Mouse (Mus musculus) limb, embryonic 14.5 days (tissue): ENCODE measurements around the gene Myrfl. TPM values are rescaled to one million over a fixed set of nuclear protein-coding genes. Genes with fewer than 3 reads are reported as not detected.

Experiments used
- ATAC-seq: fragments of 200-750 bp; cut with Nextera tagmentation; 2 replicates; pipeline ENCODE4 v1.8.0; 2017; ENCODE audit warnings: low read depth, moderate number of reproducible peaks, moderate TSS enrichment; ENCODE audit not compliant: low FRiP score
- DNase-seq: peaks from one replicate; pipeline ENCODE4 v3.0.0-alpha.2; 2015; ENCODE audit warnings: low spot score
- H3K27ac ChIP-seq: fragments of 300-500 bp; sonication (generic); replicated peaks from 2 replicates; pipeline ENCODE4 v1.5.1; 2014; ENCODE audit warnings: low read depth, mild to moderate bottlenecking, low read length, moderate library complexity, mixed read lengths
- H3K27me3 ChIP-seq: fragments of 300-500 bp; sonication (generic); 2 replicates; pipeline ENCODE4 v1.6.1; 2014; ENCODE audit warnings: low read length, mixed read lengths; ENCODE audit not compliant: control insufficient read depth, insufficient read depth
- H3K36me3 ChIP-seq: fragments of 300-500 bp; sonication (generic); 2 replicates; pipeline ENCODE4 v1.6.1; 2014; ENCODE audit warnings: mild to moderate bottlenecking, low read length, moderate library complexity, mixed read lengths; ENCODE audit not compliant: control insufficient read depth, insufficient read depth
- H3K4me1 ChIP-seq: fragments of 300-500 bp; sonication (generic); 2 replicates; pipeline ENCODE4 v1.6.1; 2014; ENCODE audit warnings: antibody characterized with exemption, low read length, mixed read lengths; ENCODE audit not compliant: control insufficient read depth, insufficient read depth
- H3K4me2 ChIP-seq: fragments of 300-500 bp; sonication (generic); replicated peaks from 2 replicates; pipeline ENCODE4 v1.6.1; 2014; ENCODE audit warnings: low read depth, mild to moderate bottlenecking, low read length, moderate library complexity; ENCODE audit not compliant: severe bottlenecking
- H3K4me3 ChIP-seq: fragments of 300-500 bp; sonication (generic); replicated peaks from 2 replicates; pipeline ENCODE4 v1.5.1; 2014; ENCODE audit warnings: low read length
- H3K9ac ChIP-seq: fragments of 300-500 bp; sonication (generic); 2 replicates; pipeline ENCODE4 v1.6.1; 2014; ENCODE audit warnings: mild to moderate bottlenecking, low read depth, low read length, moderate library complexity; ENCODE audit not compliant: severe bottlenecking
- H3K9me3 ChIP-seq: fragments of 300-500 bp; sonication (generic); 2 replicates; pipeline ENCODE4 v1.6.1; 2016; ENCODE audit warnings: low read length; ENCODE audit not compliant: control insufficient read depth
- POLR2A ChIP-seq: fragments of 200-500 bp; IDR thresholded peaks from 2 replicates; pipeline ENCODE4 v1.8.0; 2012; ENCODE audit warnings: inconsistent platforms, mild to moderate bottlenecking, moderate library complexity, borderline replicate concordance; ENCODE audit not compliant: insufficient read depth, insufficient read length; ENCODE audit errors: extremely low read depth
- WGBS: fragments of 180-500 bp; shearing (Covaris S2); extraction: QIAGEN DNeasy Blood & Tissue Kit; methylation state at CpG from one replicate; pipeline ENCODE4 v1.1.7; 2014; 5-methylcytosine and 5-hydroxymethylcytosine counted together
- polyA plus RNA-seq, 2 experiments: library from polyadenylated mRNA; depleted of rRNA in 1 of 2; stranded (reverse) in 1 of 2; unstranded in 1 of 2; fragments of >200 nt; fragmentation: Nextera tagmentation in 1 of 2; extraction: Ambion mirVana in 1 of 2; gene quantifications; 2 replicates each; pipeline versions ENCODE4 v1.2.1 to v1.2.3; 2012 to 2014

The Myrfl gene
- polyA plus RNA-seq, 2 experiments, result 0.07 to 0.18 TPM

GRCm38 (mm10) chr10:116808556-116809353 lies 88.0 kb downstream of the Myrfl start:
- no peaks in the 10 kb centered on the region for H3K9me3 ChIP-seq
- no peaks in the 10 kb centered on the region for H3K4me1 ChIP-seq
- no peaks in the 10 kb centered on the region for H3K27me3 ChIP-seq
- no peaks in the 10 kb centered on the region for H3K36me3 ChIP-seq
- H3K4me2 ChIP-seq, result no peak overlapping the region
- no peak for DNase-seq
- H3K9ac ChIP-seq, result no peak overlapping the region
- no peak for ATAC-seq
- no peak overlapping the region for H3K4me3 ChIP-seq
- no peak overlapping the region for H3K27ac ChIP-seq
- no peak for TF ChIP-seq POLR2A
- WGBS, result 86% methylated on average over 10 of the region's 10 CpGs

- ATAC-seq, result no peak
- Histone ChIP-seq H3K27me3 (no peaks in the 10 kb centered on the region), H3K4me2 (no peak overlapping the region), H3K9me3 (no peaks in the 10 kb centered on the region), H3K4me1 (no peaks in the 10 kb centered on the region), H3K4me3 (no peak overlapping the region), H3K36me3 (no peaks in the 10 kb centered on the region), H3K27ac (no peak overlapping the region), H3K9ac (no peak overlapping the region)
- WGBS, result 58% methylated on average over 5 of the region's 5 CpGs
- DNase-seq, result no peak
- no peak for TF ChIP-seq POLR2A
Observed at GRCm38 (mm10) chr10:116802178-116802794, 94.4 kb downstream of the Myrfl start.

- TF ChIP-seq POLR2A, result no peak
- no peaks in the 10 kb centered on the region for H3K9me3 ChIP-seq
- no peak overlapping the region for H3K27ac ChIP-seq
- no peak for ATAC-seq
- WGBS, result 49% methylated on average over 4 of the region's 4 CpGs
- no peaks in the 10 kb centered on the region for H3K36me3 ChIP-seq
- no peak overlapping the region for H3K4me3 ChIP-seq
- no peak for DNase-seq
- no peak overlapping the region for H3K9ac ChIP-seq
- no peak overlapping the region for H3K4me2 ChIP-seq
- no peaks in the 10 kb centered on the region for H3K27me3 ChIP-seq
- H3K4me1 ChIP-seq, result no peaks in the 10 kb centered on the region
Observed at GRCm38 (mm10) chr10:116801281-116801680, 95.4 kb downstream of the Myrfl start.

GRCm38 (mm10) chr10:116796066-116796465 lies 100.7 kb downstream of the Myrfl start:
- ATAC-seq, result no peak
- no peak for TF ChIP-seq POLR2A
- H3K27ac ChIP-seq, result no peak overlapping the region

GRCm38 (mm10) chr10:116789096-116789495 lies 107.6 kb downstream of the Myrfl start:
- 0 out of 2 replicates have a peak, but pooled peaks cover 3% of the 10 kb centered on the region for H3K4me1 ChIP-seq
- H3K36me3 ChIP-seq, result no peaks in the 10 kb centered on the region
- H3K4me2 ChIP-seq, result no peak overlapping the region
- H3K4me3 ChIP-seq, result no peak overlapping the region
- no peak for ATAC-seq
- no peaks in the 10 kb centered on the region for H3K27me3 ChIP-seq
- no peak for TF ChIP-seq POLR2A
- H3K27ac ChIP-seq, result no peak overlapping the region
- peak; percentile 40 for DNase-seq
- no peaks in the 10 kb centered on the region for H3K9me3 ChIP-seq
- H3K9ac ChIP-seq, result no peak overlapping the region

More at GRCm38 (mm10) chr10:116796066-116796465, 100.7 kb downstream of the Myrfl start:
- Histone ChIP-seq H3K27me3 (no peaks in the 10 kb centered on the region), H3K9ac (no peak overlapping the region), H3K9me3 (no peaks in the 10 kb centered on the region), H3K4me2 (no peak overlapping the region), H3K36me3 (no peaks in the 10 kb centered on the region), H3K4me3 (no peak overlapping the region), H3K4me1 (no peaks in the 10 kb centered on the region)
- WGBS, result 68% methylated on average over 6 of the region's 6 CpGs
- DNase-seq, result no peak
